Mouse (Mus musculus) MEL (cell line): ENCODE measurements around the gene Vmn1r43. TPM values are rescaled to one million over a fixed set of nuclear protein-coding genes. Genes with fewer than 3 reads are reported as not detected.

Experiments used
- DNase-seq: peaks from one replicate; pipeline ENCODE4 v3.0.0; 2011; ENCODE audit warnings: low read depth, low spot score
- H3K27ac ChIP-seq: 2 replicates; pipeline ENCODE4 v1.5.1; 2012; ENCODE audit warnings: low read depth, mild to moderate bottlenecking, control low read depth, low read length, moderate library complexity; ENCODE audit not compliant: control insufficient read depth
- H3K27me3 ChIP-seq, 2 experiments: fragments of 150-350 bp in 1 of 2; sonication (generic) in 1 of 2; 2 replicates each; pipeline ENCODE4 v1.6.1; 2012; ENCODE audit warnings: low read length in 2 of 2, mild to moderate bottlenecking in 2 of 2, improper control_type of control experiment in 1 of 2, moderate library complexity in 1 of 2; ENCODE audit not compliant: insufficient read depth in 2 of 2, control insufficient read depth in 1 of 2
- H3K36me3 ChIP-seq, 2 experiments: 2 replicates each; pipeline ENCODE4 v1.6.1; 2012 to 2014; ENCODE audit warnings: low read length in 2 of 2, improper control_type of control experiment in 1 of 2, inconsistent platforms in 1 of 2, mild to moderate bottlenecking in 1 of 2; ENCODE audit not compliant: insufficient read depth in 2 of 2, control insufficient read depth in 1 of 2
- H3K4me1 ChIP-seq, 2 experiments: fragments of 150-350 bp in 1 of 2; sonication (generic) in 1 of 2; 2 replicates each; pipeline ENCODE4 v1.6.1; 2012; ENCODE audit warnings: low read length in 2 of 2, improper control_type of control experiment in 1 of 2, mild to moderate bottlenecking in 1 of 2; ENCODE audit not compliant: insufficient read depth in 2 of 2, control insufficient read depth in 1 of 2
- H3K4me3 ChIP-seq, 2 experiments: fragments of 150-350 bp in 1 of 2; sonication (generic) in 1 of 2; 2 replicates each; pipeline ENCODE4 v1.5.1; 2012; ENCODE audit warnings: low read depth in 2 of 2, low read length in 2 of 2, mild to moderate bottlenecking in 2 of 2, moderate library complexity in 2 of 2, control low read depth in 1 of 2, improper control_type of control experiment in 1 of 2; ENCODE audit not compliant: control insufficient read depth in 1 of 2, insufficient read depth in 1 of 2
- H3K79me2 ChIP-seq: 2 replicates; pipeline ENCODE4 v1.6.1; 2012; ENCODE audit warnings: mild to moderate bottlenecking, low read length, moderate library complexity; ENCODE audit not compliant: control insufficient read depth, poor library complexity, insufficient read depth
- H3K9ac ChIP-seq: 2 replicates; pipeline ENCODE4 v1.6.1; 2012; ENCODE audit warnings: low read depth, mild to moderate bottlenecking, control low read depth, low read length, moderate library complexity; ENCODE audit not compliant: control insufficient read depth, poor library complexity, severe bottlenecking
- H3K9me3 ChIP-seq: fragments of 150-350 bp; sonication (generic); replicated peaks from 2 replicates; pipeline ENCODE4 v1.6.1; 2012; ENCODE audit warnings: mild to moderate bottlenecking, low read length, improper control_type of control experiment, moderate library complexity; ENCODE audit not compliant: insufficient read depth
- CHD2 ChIP-seq: IDR thresholded peaks from 2 replicates; pipeline ENCODE4 v1.6.1; 2011; ENCODE audit warnings: low read length, improper control_type of control experiment
- ELF1 ChIP-seq: IDR thresholded peaks from 2 replicates; pipeline ENCODE4 v1.6.1; 2014; ENCODE audit warnings: low read depth, mild to moderate bottlenecking, inconsistent platforms, low read length, improper control_type of control experiment, moderate library complexity
- EP300 ChIP-seq, 2 experiments: IDR thresholded peaks; 2 replicates each; pipeline ENCODE4 v1.6.1; 2011; ENCODE audit warnings: improper control_type of control experiment in 2 of 2, low read length in 2 of 2, low read depth in 1 of 2, mild to moderate bottlenecking in 1 of 2
- GABPA ChIP-seq: IDR thresholded peaks from 2 replicates; pipeline ENCODE4 v1.6.1; 2012; ENCODE audit warnings: low read depth, mild to moderate bottlenecking, inconsistent platforms, low read length, improper control_type of control experiment, moderate library complexity
- GATA1 ChIP-seq: IDR thresholded peaks from 2 replicates; pipeline ENCODE4 v1.6.1; 2011; ENCODE audit warnings: low read depth, low read length, improper control_type of control experiment
- KAT2A ChIP-seq: conservative IDR thresholded peaks from 2 replicates; pipeline ENCODE4 v1.6.1; 2012; ENCODE audit warnings: low read depth, low read length, improper control_type of control experiment, inconsistent platforms
- MAFK ChIP-seq: IDR thresholded peaks from 2 replicates; pipeline ENCODE4 v1.6.1; 2011; ENCODE audit warnings: low read depth, mild to moderate bottlenecking, low read length, improper control_type of control experiment, borderline replicate concordance
- MYC ChIP-seq: IDR thresholded peaks from 2 replicates; pipeline ENCODE4 v1.6.1; 2011; ENCODE audit warnings: low read depth, mild to moderate bottlenecking, low read length, improper control_type of control experiment, moderate library complexity
- NRF1 ChIP-seq: IDR thresholded peaks from 2 replicates; pipeline ENCODE4 v1.6.1; 2014; ENCODE audit warnings: low read depth, mild to moderate bottlenecking, inconsistent platforms, low read length, improper control_type of control experiment, moderate library complexity; ENCODE audit not compliant: poor library complexity, insufficient read depth, severe bottlenecking
- POLR2A ChIP-seq, 2 experiments: IDR thresholded peaks; 2 replicates each; pipeline ENCODE4 v1.6.1; 2011 to 2012; ENCODE audit warnings: low read length in 2 of 2, mild to moderate bottlenecking in 2 of 2, control low read depth in 1 of 2, improper control_type of control experiment in 1 of 2, low read depth in 1 of 2, moderate library complexity in 1 of 2; ENCODE audit not compliant: control insufficient read depth in 1 of 2, insufficient read depth in 1 of 2, poor library complexity in 1 of 2
- SMC3 ChIP-seq: IDR thresholded peaks from 2 replicates; pipeline ENCODE4 v1.6.1; 2011; ENCODE audit warnings: low read depth, low read length, improper control_type of control experiment
- TAL1 ChIP-seq: IDR thresholded peaks from 2 replicates; pipeline ENCODE4 v1.6.1; 2012; ENCODE audit warnings: mild to moderate bottlenecking, inconsistent platforms, low read length, moderate library complexity, mixed read lengths
- TCF12 ChIP-seq: IDR thresholded peaks from 2 replicates; pipeline ENCODE4 v1.6.1; 2014; ENCODE audit warnings: low read depth, mild to moderate bottlenecking, inconsistent platforms, low read length, improper control_type of control experiment, moderate library complexity
- UBTF ChIP-seq: IDR thresholded peaks from 2 replicates; pipeline ENCODE4 v1.6.1; 2012; ENCODE audit warnings: low read depth, mild to moderate bottlenecking, inconsistent platforms, low read length, improper control_type of control experiment, moderate library complexity, borderline replicate concordance; ENCODE audit not compliant: insufficient read depth
- USF1 ChIP-seq: IDR thresholded peaks from 2 replicates; pipeline ENCODE4 v1.6.1; 2014; ENCODE audit warnings: low read depth, mild to moderate bottlenecking, inconsistent platforms, low read length, improper control_type of control experiment, moderate library complexity
- USF2 ChIP-seq, 2 experiments: IDR thresholded peaks; 2 replicates each; pipeline ENCODE4 v1.6.1; 2011 to 2012; ENCODE audit warnings: improper control_type of control experiment in 2 of 2, low read length in 2 of 2, borderline replicate concordance in 1 of 2, inconsistent platforms in 1 of 2, low read depth in 1 of 2, mild to moderate bottlenecking in 1 of 2; ENCODE audit not compliant: insufficient read depth in 1 of 2
- ZC3H11A ChIP-seq: IDR thresholded peaks from 2 replicates; pipeline ENCODE4 v1.6.1; 2012; ENCODE audit warnings: low read depth, mild to moderate bottlenecking, inconsistent platforms, low read length, improper control_type of control experiment
- ZKSCAN1 ChIP-seq: IDR thresholded peaks from 2 replicates; pipeline ENCODE4 v1.6.1; 2012; ENCODE audit warnings: low read depth, mild to moderate bottlenecking, inconsistent platforms, low read length, improper control_type of control experiment, moderate library complexity
- polyA plus RNA-seq, 2 experiments: library from polyadenylated mRNA; stranded (reverse) in 1 of 2; unstranded in 1 of 2; fragments of >175 nt in 1 of 2; fragments of >200 nt in 1 of 2; gene quantifications; 2 replicates each; pipeline versions ENCODE4 v1.2.1 to v1.2.4; 2012; ENCODE audit warnings: low replicate concordance in 2 of 2, low read depth in 1 of 2; ENCODE audit not compliant: insufficient read length in 2 of 2, insufficient read depth in 1 of 2, missing spikeins in 1 of 2
- total RNA-seq: library from RNA; depleted of rRNA; stranded (reverse); fragments of 300-350 nt; gene quantifications from 2 replicates; pipeline ENCODE4 v1.2.3, GENCODE M21; 2012

The Vmn1r43 gene
- total and polyA plus RNA-seq, 3 experiments: 0.11 TPM; not detected in 2

GRCm38 (mm10) chr6:89867276-89867675, 8.9 kb downstream of the Vmn1r43 start:
- TF ChIP-seq ZKSCAN1 (no peak), ZC3H11A (no peak), TCF12 (no peak), UBTF (no peak), CHD2 (no peak), EP300 (IDR thresholded peaks at IDR 0.05; ENCODE audit: low read depth in 1 of 2, low read length in 2 of 2) (no peak), TAL1 (no peak), KAT2A (no peak), GATA1 (no peak), MYC (no peak), NRF1 (no peak), POLR2A (IDR thresholded peaks at IDR 0.05; ENCODE audit: control insufficient read depth in 1 of 2, insufficient read depth in 1 of 2, low read depth in 1 of 2, low read length in 2 of 2, poor library complexity in 1 of 2) (no peak), GABPA (no peak), USF2 (IDR thresholded peaks at IDR 0.05; ENCODE audit: borderline replicate concordance in 1 of 2, insufficient read depth in 1 of 2, low read depth in 1 of 2, low read length in 2 of 2) (no peak), ELF1 (no peak), USF1 (no peak)
- H3K27me3 ChIP-seq: no peaks in the 10 kb centered on the region
- no peak overlapping the region for H3K4me3 ChIP-seq
- H3K27ac ChIP-seq: no peak overlapping the region
- DNase-seq: no peak
- no peaks in the 10 kb centered on the region for H3K79me2 ChIP-seq
- H3K4me1 ChIP-seq: no peaks in the 10 kb centered on the region
- no peak overlapping the region for H3K9ac ChIP-seq
- no peaks in the 10 kb centered on the region for H3K9me3 ChIP-seq
- H3K36me3 ChIP-seq: no peaks in the 10 kb centered on the region

- Histone ChIP-seq H3K9ac (no peak overlapping the region), H3K9me3 (no peaks in the 10 kb centered on the region), H3K79me2 (no peaks in the 10 kb centered on the region), H3K36me3 (no peaks in the 10 kb centered on the region)
- no peak for DNase-seq
- no peak for TF ChIP-seq NRF1
- TF ChIP-seq TCF12: no peak
- no peak for TF ChIP-seq ELF1
- no peak for TF ChIP-seq SMC3
- TF ChIP-seq MAFK: no peak
- TF ChIP-seq, all 39 proteins: peak for 0
- H3K4me3 ChIP-seq: no peak overlapping the region
- no peak overlapping the region for H3K27ac ChIP-seq
- no peaks in the 10 kb centered on the region for H3K27me3 ChIP-seq
- H3K4me1 ChIP-seq: no peaks in the 10 kb centered on the region
Measured at GRCm38 (mm10) chr6:89863792-89864191, 12.4 kb downstream of the Vmn1r43 start.
